Mouse (Mus musculus): ENCODE measurements at regions not wholly inside any gene's neighbourhood (a gene's known extent, or its start where the extent isn't known, plus 50 kb on each side); places are given as distances from the start of the nearest gene placed in this dataset.

DNA sequence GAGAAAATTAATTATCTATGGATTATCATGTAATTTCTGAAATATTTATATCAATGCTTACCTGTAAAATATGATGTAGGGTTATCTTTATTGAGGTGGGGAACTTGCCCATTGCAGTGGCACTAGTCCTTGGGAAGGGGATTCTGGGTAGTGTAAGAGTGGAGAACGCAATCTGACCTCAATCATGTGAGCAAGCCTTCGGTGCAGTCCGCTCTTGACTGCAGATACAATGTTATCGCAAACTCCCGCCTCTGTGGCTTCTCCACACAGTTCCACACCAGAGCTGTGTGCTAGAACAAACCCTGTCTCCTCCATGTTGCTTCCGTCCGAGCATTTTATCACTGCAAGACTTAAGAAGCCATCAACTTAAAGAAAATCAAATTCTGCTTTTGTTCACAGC lies 62.1 kb upstream of the Jade1 start:
- no peaks in the 10 kb centered on the region for H3K9me3 ChIP-seq (ENCODE audit: low read length)
- no peaks in the 10 kb centered on the region for H3K27me3 ChIP-seq (ENCODE audit: insufficient read depth, low read length)
- no peaks in the 10 kb centered on the region for H3K4me1 ChIP-seq (ENCODE audit: insufficient read depth, low read length)
- no peak overlapping the region for H3K9ac ChIP-seq (replicated peaks; ENCODE audit: low read length)
- no peak overlapping the region for H3K4me2 ChIP-seq (replicated peaks; ENCODE audit: low read depth, low read length)
- H3K27ac ChIP-seq (ENCODE audit: low read length), result no peak overlapping the region
- 87% methylated on average over 7 of the region's 7 CpGs for WGBS
- no peak for ATAC-seq (ENCODE audit: low FRiP score, low TSS enrichment)
- H3K4me3 ChIP-seq (ENCODE audit: low read length), result no peak overlapping the region
- H3K36me3 ChIP-seq (ENCODE audit: insufficient read depth, low read length), result no peaks in the 10 kb centered on the region

DNA sequence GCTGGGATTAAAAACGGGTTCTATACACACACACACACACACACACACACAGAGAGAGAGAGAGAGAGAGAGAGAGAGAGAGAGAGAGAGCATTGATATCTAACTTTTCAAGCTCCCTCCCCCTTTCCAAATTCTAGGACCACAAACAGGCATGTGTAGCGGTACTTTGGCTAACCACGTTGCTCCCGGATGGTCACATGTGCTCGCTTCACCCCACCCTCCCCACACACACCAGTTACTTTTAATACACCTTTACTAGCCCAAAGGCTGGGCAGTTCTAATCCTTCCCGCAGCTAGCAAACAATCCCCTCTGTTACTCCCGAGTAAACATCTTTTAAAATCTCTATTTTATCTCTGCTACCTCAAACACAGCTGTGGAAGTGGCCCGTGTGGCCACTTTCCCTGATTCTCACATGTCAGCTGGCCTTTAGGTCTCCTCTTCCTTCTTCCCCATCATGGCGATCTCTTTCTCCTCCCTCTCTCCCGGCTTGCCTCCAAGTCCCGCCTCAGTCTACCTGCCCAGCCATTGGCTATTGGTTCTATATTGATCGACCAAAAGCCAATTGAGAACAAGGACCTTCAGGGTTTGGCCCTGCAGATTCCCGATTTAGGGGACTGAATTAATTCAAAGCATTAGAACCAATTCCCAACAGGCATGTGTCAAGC lies 62.7 kb upstream of the Jade1 start:
- H3K27ac ChIP-seq (ENCODE audit: low read length), result no peak overlapping the region
- no peak overlapping the region for H3K4me2 ChIP-seq (replicated peaks; ENCODE audit: low read depth, low read length)
- H3K9me3 ChIP-seq (ENCODE audit: low read length), result no peaks in the 10 kb centered on the region
- 84% methylated on average over 13 of the region's 13 CpGs for WGBS
- no peak overlapping the region for H3K4me3 ChIP-seq (ENCODE audit: low read length)
- H3K27me3 ChIP-seq (ENCODE audit: insufficient read depth, low read length), result no peaks in the 10 kb centered on the region
- H3K4me1 ChIP-seq (ENCODE audit: insufficient read depth, low read length), result no peaks in the 10 kb centered on the region
- no peaks in the 10 kb centered on the region for H3K36me3 ChIP-seq (ENCODE audit: insufficient read depth, low read length)
- ATAC-seq (ENCODE audit: low FRiP score, low TSS enrichment), result no peak
- H3K9ac ChIP-seq (replicated peaks; ENCODE audit: low read length), result no peak overlapping the region

DNA sequence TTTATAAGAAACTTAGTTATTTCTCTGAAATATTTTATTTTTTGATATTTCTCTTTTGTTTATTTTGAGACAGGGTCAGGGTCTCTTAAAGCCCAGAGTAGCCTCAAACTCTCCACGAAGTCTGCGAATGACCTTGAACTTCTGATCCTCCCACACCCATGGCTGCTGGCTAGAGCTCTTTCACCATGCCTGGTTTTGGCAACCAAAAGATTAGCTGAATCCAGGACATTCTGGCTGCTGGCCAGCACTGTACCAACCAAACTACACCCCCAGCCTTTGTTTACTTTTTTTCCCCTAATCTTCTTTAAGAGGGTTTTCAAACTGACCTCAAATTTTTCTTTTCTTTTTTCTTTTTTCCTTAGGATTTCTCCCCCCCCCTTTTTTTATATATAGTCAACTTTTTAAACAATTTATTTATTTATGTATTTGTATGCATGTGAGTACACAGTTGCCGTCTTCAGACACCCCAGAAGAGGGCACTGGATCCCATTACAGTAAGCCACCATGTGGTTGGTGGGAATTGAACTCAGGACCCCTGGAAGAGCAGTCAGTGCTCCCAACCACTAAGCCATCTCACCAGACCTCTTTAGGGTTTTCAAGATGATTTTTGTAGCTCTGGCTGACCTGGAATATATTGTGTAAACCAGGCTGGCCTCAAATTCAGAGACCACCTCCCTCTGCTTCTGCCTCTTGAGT lies 63.4 kb upstream of the Jade1 start:
- Histone ChIP-seq H3K9ac (replicated peaks; ENCODE audit: low read length) (no peak overlapping the region), H3K9me3 (ENCODE audit: low read length) (no peaks in the 10 kb centered on the region), H3K4me1 (ENCODE audit: insufficient read depth, low read length) (no peaks in the 10 kb centered on the region), H3K4me2 (replicated peaks; ENCODE audit: low read depth, low read length) (no peak overlapping the region), H3K27me3 (ENCODE audit: insufficient read depth, low read length) (no peaks in the 10 kb centered on the region), H3K27ac (ENCODE audit: low read length) (no peak overlapping the region), H3K4me3 (ENCODE audit: low read length) (no peak overlapping the region), H3K36me3 (ENCODE audit: insufficient read depth, low read length) (no peaks in the 10 kb centered on the region)
- WGBS, result 83% methylated on average over 3 of the region's 3 CpGs
- no peak for ATAC-seq (ENCODE audit: low FRiP score, low TSS enrichment)

DNA sequence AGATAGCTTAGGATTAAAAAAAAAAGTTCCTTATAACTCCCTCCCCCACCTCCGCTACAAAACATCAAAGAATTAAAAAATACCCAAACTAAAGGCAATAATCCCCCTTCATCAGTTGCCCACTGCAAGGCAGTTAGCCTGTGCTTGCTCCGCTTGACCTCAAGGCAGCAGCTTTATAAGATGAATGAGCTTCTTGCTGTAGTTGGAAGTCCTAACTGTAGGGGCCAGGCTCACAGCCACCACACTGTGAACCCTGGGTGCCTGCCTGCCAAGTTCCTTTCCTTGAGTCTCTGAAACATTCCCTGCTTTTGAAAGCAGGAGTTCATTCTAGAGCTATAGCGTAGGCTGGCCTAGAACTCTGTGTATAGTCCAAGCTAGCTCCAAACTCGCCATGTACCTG lies 64.3 kb upstream of the Jade1 start:
- no peak overlapping the region for H3K4me2 ChIP-seq (replicated peaks; ENCODE audit: low read depth, low read length)
- H3K4me3 ChIP-seq (ENCODE audit: low read length), result no peak overlapping the region
- H3K27ac ChIP-seq (ENCODE audit: low read length), result no peak overlapping the region
- no peak overlapping the region for H3K9ac ChIP-seq (replicated peaks; ENCODE audit: low read length)
- WGBS, result 92% methylated on average over 4 of the region's 4 CpGs
- no peak for ATAC-seq (ENCODE audit: low FRiP score, low TSS enrichment)
- H3K36me3 ChIP-seq (ENCODE audit: insufficient read depth, low read length), result no peaks in the 10 kb centered on the region
- H3K4me1 ChIP-seq (ENCODE audit: insufficient read depth, low read length), result no peaks in the 10 kb centered on the region
- no peaks in the 10 kb centered on the region for H3K27me3 ChIP-seq (ENCODE audit: insufficient read depth, low read length)
- no peaks in the 10 kb centered on the region for H3K9me3 ChIP-seq (ENCODE audit: low read length)

DNA sequence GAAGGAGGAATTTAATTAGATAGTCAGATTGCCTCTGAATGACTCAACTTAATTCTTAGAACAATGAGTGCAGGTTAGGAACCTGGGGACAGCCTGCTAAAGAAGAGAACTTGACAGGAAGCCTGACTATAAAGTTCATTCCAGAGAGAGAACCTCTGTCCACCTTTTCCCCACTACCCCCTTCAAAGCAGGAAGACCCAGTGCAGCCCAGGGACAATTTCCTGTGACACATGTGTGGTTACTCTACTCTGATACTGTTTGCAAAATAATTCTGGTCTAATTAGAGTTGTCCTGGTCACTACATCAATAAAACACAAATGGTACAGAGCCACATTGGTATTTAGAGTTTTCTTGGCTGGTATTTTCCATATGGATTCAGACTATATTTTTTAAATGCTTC lies 65.5 kb upstream of the Jade1 start:
- no peak overlapping the region for H3K4me3 ChIP-seq (ENCODE audit: low read length)
- H3K4me1 ChIP-seq (ENCODE audit: insufficient read depth, low read length), result no peaks in the 10 kb centered on the region

DNA sequence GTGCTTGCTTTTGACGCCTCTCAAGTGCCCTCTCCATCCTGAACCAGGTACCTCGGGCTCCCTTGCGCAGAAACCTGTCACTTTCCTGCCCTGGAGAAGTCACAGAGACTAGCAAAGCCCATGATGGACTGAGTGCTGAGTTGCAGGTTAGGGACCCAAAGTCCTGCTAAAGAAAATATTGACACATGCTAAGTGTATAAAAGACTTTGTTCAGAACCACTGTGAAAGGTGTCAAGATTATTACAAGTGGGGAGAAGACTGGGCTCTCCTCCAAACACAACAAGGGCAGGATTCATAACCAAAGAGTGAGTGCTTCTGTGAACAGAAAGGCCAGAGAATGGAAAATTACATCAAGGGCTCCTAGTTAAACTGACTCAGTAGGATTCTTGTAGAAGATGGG lies 66.0 kb upstream of the Jade1 start:
- WGBS, result 42% methylated on average over 3 of the region's 3 CpGs
- Histone ChIP-seq H3K4me1 (ENCODE audit: insufficient read depth, low read length) (no peaks in the 10 kb centered on the region), H3K36me3 (ENCODE audit: insufficient read depth, low read length) (no peaks in the 10 kb centered on the region), H3K27ac (ENCODE audit: low read length) (no peak overlapping the region), H3K4me2 (replicated peaks; ENCODE audit: low read depth, low read length) (no peak overlapping the region), H3K27me3 (ENCODE audit: insufficient read depth, low read length) (no peaks in the 10 kb centered on the region), H3K9me3 (ENCODE audit: low read length) (no peaks in the 10 kb centered on the region), H3K9ac (replicated peaks; ENCODE audit: low read length) (no peak overlapping the region), H3K4me3 (ENCODE audit: low read length) (no peak overlapping the region)
- no peak for ATAC-seq (ENCODE audit: low FRiP score, low TSS enrichment)

More for the DNA sequence above, 65.5 kb upstream of the Jade1 start:
- no peaks in the 10 kb centered on the region for H3K27me3 ChIP-seq (ENCODE audit: insufficient read depth, low read length)
- ATAC-seq (ENCODE audit: low FRiP score, low TSS enrichment), result no peak
- H3K36me3 ChIP-seq (ENCODE audit: insufficient read depth, low read length), result no peaks in the 10 kb centered on the region
- no peak overlapping the region for H3K9ac ChIP-seq (replicated peaks; ENCODE audit: low read length)
- no peaks in the 10 kb centered on the region for H3K9me3 ChIP-seq (ENCODE audit: low read length)
- no peak overlapping the region for H3K4me2 ChIP-seq (replicated peaks; ENCODE audit: low read depth, low read length)
- H3K27ac ChIP-seq (ENCODE audit: low read length), result no peak overlapping the region

DNA sequence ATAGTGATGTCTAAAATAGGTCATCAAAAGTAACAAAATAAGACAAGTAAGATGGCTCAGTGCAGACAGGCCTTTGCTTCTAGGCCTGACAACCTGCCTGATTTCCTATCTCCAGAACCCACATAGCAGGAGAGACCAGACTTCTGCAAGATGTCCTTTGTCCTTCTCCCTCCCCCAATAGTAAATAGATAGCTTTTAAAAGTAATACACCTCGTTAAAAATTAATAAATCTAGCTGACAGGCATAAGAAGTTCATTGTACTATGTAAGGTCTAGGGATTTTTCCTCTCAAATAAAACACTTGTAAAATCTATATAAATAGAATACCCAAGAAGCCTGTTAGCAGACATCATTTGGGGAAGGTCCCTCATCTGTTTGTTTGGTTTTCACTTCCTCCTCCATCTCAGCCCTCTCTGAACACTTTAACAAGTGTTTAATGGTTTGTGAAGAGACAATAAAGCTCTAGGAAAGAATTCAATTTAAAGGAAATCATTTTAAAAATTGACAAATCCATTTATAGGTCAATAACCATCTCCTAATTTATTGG lies 67.2 kb upstream of the Jade1 start:
- H3K4me1 ChIP-seq (ENCODE audit: insufficient read depth, low read length), result no peaks in the 10 kb centered on the region
- no peak for ATAC-seq (ENCODE audit: low FRiP score, low TSS enrichment)
- 18% methylated on average over 1 of the region's 1 CpGs for WGBS

DNA sequence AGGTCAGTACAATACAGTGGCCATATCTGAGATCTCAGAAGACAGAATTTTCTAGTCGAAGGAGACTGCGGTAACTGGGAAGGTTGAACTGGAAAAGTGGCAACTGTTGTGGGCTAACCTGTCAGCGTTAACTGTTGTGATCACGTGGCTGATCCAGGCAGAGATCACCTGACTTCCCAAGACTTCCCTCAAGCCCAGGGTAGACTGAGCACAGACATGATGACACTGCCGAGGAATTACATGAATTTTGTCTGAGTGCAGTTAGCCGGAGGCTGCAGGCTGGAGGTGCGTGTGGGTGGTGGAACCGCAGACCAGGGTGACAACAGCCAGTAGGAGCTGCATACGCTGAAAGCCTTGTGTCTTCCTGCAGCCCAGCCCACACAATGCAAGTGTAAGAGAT lies 70.6 kb upstream of the Jade1 start:
- Histone ChIP-seq H3K36me3 (ENCODE audit: insufficient read depth, low read length) (no peaks in the 10 kb centered on the region), H3K4me2 (replicated peaks; ENCODE audit: low read depth, low read length) (no peak overlapping the region), H3K9me3 (ENCODE audit: low read length) (no peaks in the 10 kb centered on the region), H3K4me1 (ENCODE audit: insufficient read depth, low read length) (no peaks in the 10 kb centered on the region), H3K4me3 (ENCODE audit: low read length) (no peak overlapping the region), H3K27ac (ENCODE audit: low read length) (no peak overlapping the region), H3K9ac (replicated peaks; ENCODE audit: low read length) (no peak overlapping the region), H3K27me3 (ENCODE audit: insufficient read depth, low read length) (no peaks in the 10 kb centered on the region)
- WGBS, result 79% methylated on average over 9 of the region's 9 CpGs
- ATAC-seq (ENCODE audit: low FRiP score, low TSS enrichment), result no peak

More for the DNA sequence above, 67.2 kb upstream of the Jade1 start:
- Histone ChIP-seq H3K9ac (replicated peaks; ENCODE audit: low read length) (no peak overlapping the region), H3K27me3 (ENCODE audit: insufficient read depth, low read length) (no peaks in the 10 kb centered on the region), H3K9me3 (ENCODE audit: low read length) (no peaks in the 10 kb centered on the region), H3K4me2 (replicated peaks; ENCODE audit: low read depth, low read length) (no peak overlapping the region), H3K36me3 (ENCODE audit: insufficient read depth, low read length) (no peaks in the 10 kb centered on the region), H3K27ac (ENCODE audit: low read length) (no peak overlapping the region), H3K4me3 (ENCODE audit: low read length) (no peak overlapping the region)

DNA sequence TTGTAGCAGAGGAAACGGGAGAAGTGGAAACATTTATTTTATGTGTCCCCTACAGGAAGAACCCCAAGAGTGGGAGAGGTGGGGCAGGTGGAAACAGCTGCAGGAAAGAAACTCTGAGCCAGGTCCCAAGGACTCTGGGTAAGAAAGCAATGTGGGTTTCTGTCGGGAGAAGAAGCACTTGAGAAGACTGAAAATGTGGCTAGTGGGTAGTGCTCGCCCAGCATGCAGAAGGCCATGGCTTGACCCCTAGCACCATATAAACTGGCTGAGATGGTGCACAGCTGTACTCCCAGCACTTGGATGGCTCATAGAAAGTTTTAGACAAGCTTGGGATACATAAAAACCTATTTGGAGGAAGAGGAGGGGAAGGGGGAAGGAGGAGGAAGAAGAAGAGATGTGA lies 71.9 kb upstream of the Jade1 start:
- 32% methylated on average over 3 of the region's 3 CpGs for WGBS
- Histone ChIP-seq H3K4me1 (ENCODE audit: insufficient read depth, low read length) (no peaks in the 10 kb centered on the region), H3K9ac (replicated peaks; ENCODE audit: low read length) (no peak overlapping the region), H3K4me3 (ENCODE audit: low read length) (no peak overlapping the region), H3K27ac (ENCODE audit: low read length) (no peak overlapping the region), H3K4me2 (replicated peaks; ENCODE audit: low read depth, low read length) (no peak overlapping the region), H3K9me3 (ENCODE audit: low read length) (no peaks in the 10 kb centered on the region), H3K36me3 (ENCODE audit: insufficient read depth, low read length) (no peaks in the 10 kb centered on the region), H3K27me3 (ENCODE audit: insufficient read depth, low read length) (no peaks in the 10 kb centered on the region)
- no peak for ATAC-seq (ENCODE audit: low FRiP score, low TSS enrichment)

DNA sequence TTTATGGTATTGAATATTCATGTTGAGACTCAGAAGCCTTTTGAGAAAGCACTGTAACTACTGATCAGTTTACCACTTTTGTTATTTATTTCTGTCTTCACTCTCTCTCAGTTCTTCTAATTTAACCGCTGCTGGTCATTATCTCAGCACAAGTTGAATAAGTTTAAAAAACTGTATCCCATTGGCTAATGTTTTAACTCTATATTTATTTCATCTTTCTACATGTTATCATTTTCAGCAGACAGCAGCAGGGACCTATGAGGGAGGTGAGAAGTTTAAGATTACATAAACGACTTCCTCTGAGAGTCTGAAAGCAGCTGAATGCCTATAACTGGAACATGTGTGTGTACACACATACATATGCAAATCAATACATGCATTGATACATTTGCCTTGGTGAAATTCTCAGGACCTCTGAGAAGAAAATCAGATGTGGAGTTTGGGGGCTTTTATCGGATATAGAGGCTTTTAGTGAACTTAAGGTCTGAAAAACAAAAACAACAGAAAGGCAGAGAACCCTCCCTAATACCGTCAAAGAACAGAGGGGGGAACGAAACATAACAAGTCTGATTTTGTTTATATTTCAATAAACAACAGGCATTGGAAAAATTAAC lies 72.5 kb upstream of the Jade1 start:
- Histone ChIP-seq H3K36me3 (ENCODE audit: insufficient read depth, low read length) (no peaks in the 10 kb centered on the region), H3K9ac (replicated peaks; ENCODE audit: low read length) (no peak overlapping the region), H3K4me1 (ENCODE audit: insufficient read depth, low read length) (no peaks in the 10 kb centered on the region), H3K27me3 (ENCODE audit: insufficient read depth, low read length) (no peaks in the 10 kb centered on the region), H3K4me2 (replicated peaks; ENCODE audit: low read depth, low read length) (no peak overlapping the region), H3K4me3 (ENCODE audit: low read length) (no peak overlapping the region), H3K27ac (ENCODE audit: low read length) (no peak overlapping the region), H3K9me3 (ENCODE audit: low read length) (no peaks in the 10 kb centered on the region)
- 47% methylated on average over 5 of the region's 5 CpGs for WGBS
- no peak for ATAC-seq (ENCODE audit: low FRiP score, low TSS enrichment)

All from kidney, embryonic 16.5 days (tissue).